Mouse (Mus musculus): Measurements from ENCODE around the gene Psmd3. TPM values are rescaled to one million over a fixed set of nuclear protein-coding genes. Genes with fewer than 3 reads are reported as not detected.
"Not testable (repeated sequence)": the region's sequence is repeated elsewhere in the genome, so short reads cannot be mapped to it uniquely, and the experiment has no call there.

The Psmd3 gene
- total RNA-seq, 2 experiments from 2014 or later, result 110 TPM

DNA sequence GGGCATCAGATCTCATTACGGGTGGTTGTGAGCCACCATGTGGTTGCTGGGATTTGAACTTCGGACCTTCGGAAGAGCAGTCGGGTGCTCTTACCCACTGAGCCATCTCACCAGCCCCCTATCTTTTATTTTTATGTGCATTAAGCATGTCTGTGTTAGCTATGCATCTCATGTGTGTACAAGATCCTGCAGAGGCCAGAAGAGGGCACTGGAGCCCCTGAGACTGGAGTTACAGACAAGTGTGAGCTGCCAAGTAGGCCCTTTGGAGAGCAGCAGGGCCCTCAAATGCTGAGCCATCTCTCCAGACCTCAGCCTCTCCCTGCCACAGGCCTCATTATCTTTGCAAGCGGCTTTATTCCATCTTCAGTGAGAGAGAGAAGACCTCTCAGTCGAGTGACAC is 29.7 kb downstream of the Psmd3 start:
- DNase-seq; intact Hi-C loops (cut with DNase I): not testable (repeated sequence)

DNA sequence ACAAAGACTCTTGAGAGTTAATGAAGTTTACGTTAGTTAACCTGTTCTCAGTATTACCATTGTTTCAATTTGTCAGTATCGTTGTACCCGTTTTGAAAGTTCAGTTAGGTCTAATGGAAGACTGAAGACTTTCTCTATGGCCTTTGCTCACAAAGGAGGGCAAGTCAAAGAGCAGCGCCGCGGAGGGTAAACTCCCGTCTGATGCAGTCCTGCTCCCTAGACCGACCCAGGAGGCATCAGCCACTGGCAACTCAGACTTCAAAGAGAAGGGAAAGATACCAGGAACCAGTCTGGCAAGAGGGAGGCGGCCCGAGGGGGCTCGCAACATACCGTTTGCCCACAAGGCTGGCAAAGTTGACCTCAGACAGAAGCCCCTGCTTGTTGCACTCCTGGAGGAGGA is 31.3 kb downstream of the Psmd3 start:
- intact Hi-C loops (cut with DNase I), result no loop called here
- DNase-seq, result no peak

DNA sequence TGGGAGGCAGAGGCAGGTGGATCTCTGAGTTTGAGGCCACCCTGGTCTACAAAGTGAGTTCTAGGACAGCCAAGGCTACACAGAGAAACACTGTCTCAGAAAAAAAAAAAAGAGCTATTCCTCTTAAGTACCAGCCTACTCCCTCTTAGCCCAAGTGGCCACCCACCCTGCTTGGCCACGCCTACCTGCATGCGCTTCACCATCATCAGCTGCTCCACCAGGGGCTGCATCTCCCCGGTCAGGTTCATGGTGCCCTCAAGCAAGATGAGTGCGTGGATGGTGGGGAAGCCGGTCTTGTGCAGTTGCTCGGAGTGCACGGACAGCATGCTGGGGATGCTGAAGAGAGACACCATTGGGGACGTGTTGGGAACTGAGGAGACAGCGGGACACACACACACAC is 33.6 kb downstream of the Psmd3 start:
- intact Hi-C loops (cut with DNase I), result loop anchor here (2.0 kb wide), 1 partner anchor 73 kb away; no protein-coding TSS in a partner anchor

DNA sequence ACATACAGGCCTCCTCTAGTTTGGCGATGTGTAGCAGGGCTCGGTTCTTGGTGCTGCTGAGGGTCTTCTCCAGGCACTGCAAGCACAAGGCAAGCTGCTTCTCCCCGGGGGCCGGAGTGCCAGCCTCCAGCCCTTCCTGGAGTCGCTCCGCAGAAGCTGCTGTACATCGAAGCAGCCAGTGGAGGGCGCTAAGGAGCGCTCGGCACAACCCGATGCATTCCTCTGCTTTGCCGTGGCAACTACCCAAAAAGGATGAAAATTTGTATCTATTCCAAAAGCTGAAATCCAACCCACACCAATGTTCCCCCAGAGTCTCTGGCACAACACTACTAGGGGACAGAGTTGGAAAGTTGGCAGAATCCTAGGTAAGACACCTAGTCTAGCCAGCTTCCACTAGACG is 35.5 kb downstream of the Psmd3 start:
- intact Hi-C loops (cut with DNase I), result loop anchor here (2.0 kb wide), 1 partner anchor 71 kb away; no protein-coding TSS in a partner anchor
- peak; percentile 81 to 89 for DNase-seq

More for the DNA sequence above, 33.6 kb downstream of the Psmd3 start:
- no peak for DNase-seq

DNA sequence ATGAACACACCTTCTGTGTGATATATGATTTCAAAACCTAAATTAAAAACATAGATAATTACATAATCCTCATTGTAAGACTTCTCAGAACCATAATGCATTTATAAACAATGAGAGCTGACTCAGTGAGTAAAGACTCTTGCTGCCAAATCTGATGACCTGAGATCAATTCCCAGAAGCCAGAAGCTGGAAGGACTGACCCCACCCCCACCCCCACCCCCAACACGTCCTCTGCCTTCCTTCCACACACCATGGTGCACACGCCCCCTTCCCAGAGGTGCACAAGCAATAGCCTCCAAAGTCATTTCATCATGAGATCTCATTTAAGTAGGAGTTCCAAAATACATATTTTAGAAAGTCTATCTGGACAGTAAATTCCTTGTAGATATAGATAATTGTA is 38.4 kb downstream of the Psmd3 start:
- DNase-seq, result no peak
- intact Hi-C loops (cut with DNase I), result no loop called here

DNA sequence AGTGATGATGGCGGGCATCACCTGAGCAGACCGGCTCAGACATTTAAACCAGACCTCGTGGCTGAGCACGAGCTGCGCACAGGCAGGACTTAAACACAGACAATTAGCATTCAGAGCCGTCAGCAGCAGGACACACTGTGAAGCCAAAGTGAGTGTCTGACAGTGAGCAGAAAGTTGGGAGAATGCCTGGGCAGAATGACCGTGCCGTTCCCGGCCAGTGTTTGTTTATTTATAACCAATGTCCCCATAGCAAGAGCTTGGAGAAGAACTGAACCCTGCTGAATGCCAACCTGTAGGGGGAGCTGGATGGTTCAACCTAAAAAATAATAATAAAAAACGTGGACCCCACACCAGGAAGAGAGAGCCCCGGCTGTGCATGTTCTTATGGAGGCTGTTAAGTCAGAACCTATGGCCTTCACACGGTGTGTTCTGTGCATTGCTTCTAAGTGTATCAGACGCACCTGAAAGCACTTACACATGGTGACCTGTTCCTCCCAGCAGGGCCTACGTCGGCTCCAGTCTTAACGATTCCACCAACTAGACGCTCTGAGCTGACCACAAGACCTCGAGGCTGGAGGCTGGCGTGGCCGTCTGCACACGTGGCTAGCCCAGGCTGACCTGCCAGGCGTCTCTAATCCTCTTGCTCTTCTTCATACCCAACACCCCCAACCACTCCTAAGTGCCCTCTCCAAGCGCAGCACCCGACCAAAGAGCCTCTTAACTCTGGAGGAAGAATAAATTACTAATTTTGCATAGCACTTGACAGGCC is 39.3 kb downstream of the Psmd3 start:
- intact Hi-C loops (cut with DNase I), result no loop called here
- DNase-seq, result peak; percentile 75 to 84

DNA sequence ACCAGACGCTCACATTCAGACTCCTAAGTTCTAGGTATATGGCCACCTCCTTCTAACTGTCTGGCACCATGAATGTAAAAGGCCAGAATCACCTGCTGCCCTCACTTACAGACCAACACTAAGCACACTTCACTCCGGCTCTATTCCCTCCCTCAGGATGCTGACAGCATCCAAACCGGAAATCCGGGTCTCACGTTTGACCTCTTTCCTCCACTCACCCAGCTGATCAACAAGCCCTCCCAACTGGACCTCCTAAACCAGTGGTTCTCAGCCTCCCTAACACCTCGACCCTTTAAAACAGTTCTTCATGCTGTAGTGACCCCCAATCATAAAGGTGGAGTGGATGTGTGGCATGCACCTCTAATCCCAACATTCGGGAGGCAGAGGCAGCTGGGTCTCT is 40.7 kb downstream of the Psmd3 start:
- intact Hi-C loops (cut with DNase I), result no loop called here
- no peak for DNase-seq

DNA sequence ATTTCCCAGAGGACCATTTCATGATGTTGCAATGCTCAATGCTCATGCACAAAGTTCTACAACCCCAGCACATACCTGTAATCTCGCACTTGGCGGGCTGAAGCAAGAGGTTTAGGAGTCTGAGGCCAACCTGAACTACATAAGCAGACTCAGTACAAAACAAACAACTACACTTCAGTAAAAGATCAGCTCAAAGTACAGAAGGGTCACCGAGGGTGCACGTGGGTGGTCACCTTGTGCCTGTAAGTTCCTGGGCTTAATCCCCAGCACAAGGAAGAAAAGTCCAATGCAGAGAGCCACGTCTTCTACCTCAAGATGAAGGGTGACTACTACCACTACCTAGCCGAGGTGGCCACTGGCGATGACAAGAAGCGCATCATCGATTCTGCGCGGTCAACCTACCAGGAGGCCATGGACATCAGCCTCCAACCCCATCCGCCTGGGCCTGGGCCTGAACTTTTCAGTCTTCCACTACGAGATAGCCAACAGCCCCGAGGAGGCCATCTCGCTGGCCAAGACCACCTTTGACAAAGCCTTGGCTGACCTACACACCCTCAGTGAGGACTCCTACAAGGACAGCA is 43.7 kb downstream of the Psmd3 start:
- intact Hi-C loops (cut with DNase I), result loop anchor here (2.0 kb wide), 1 partner anchor 15 kb away; the partner anchor contains the start of gene Thra
- DNase-seq, result no peak

DNA sequence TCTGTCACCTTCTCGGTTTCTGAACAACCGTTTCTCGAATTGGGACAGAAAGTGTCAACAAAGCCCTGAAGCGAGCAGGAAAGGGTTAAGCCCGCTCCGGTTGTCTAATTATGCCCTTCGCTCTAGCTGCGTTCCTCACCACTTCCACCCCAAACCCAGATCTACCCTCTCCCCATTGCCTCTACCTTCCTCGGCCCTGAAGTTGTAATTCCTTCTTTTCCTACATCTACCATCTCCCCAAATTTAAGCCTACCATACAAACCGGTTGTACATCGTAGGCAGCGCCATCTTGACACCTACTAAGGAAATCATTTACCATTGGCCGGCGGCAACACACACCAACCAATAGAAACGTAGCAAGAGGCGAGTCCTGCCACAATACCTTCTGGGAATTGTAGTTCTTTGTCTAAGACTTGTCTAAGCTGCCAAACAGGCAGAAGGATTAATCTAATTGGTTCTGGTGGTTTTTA is 46.8 kb downstream of the Psmd3 start, which contains the start of gene Med24:
Gene Med24 (minus strand): TSS at position 317 of the 470 bp plus-strand sequence.
- DNase-seq, result peak; percentile 77 to 83
- intact Hi-C loops (cut with DNase I), result no loop called here

DNA sequence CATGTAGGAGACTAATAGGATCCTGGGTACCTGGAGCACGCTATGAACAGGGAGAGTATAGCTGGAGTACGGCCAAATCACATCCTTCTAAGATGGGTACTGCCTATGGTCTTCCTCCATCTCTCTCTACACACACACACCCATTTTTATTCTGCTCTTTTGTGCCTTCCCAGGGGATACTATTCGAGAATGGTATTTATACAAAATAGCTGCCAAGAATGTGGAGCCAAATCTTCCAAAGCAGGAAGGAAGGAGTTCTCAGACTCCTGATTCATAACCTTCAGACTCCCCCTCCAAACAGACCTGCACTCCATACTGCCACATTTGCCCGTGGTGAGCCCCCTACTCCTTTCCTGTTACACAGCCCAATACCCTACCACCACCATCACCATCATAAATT is 48.4 kb downstream of the Psmd3 start:
- intact Hi-C loops (cut with DNase I), result no loop called here
- no peak for DNase-seq

DNA sequence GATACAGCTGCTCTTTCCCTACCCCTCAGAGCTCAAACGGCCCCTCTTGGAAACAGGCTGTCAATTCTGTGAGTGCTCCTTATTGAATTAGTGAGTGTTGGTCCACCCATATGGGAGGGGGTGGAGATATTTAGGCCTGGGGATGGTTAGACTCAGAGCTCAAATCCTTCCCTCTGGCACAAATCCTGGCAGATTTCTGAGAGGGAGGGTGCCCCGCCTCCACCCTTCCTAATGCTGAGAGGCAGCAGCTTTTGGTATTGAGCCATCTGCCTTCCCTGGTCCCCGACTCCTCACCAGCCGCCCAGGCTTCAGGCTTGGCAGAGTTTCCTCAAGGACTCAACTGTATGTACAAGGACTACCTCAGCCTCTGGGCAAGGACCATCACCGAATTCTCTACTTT is 48.8 kb downstream of the Psmd3 start:
- intact Hi-C loops (cut with DNase I), result no loop called here
- no peak for DNase-seq

DNA sequence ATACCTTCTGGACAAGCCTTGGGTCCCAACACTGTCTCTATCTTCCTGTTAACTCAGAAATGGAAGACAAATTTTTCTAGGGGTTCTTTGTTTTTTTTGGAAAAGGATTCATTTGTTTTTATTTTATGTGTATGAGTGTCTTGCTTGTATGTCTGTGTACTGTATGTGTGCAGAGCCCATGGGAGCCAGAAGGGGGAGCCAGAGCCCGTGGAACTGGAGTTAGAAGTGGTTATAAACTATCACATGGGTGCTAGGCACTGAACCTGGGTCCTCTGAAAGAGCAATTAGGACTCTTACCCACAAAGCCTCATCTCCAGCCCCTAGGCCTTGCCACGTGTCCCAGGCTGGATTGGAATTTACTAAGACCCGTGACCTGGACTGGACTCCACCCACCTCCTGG is 51.7 kb downstream of the Psmd3 start:
- intact Hi-C loops (cut with DNase I), result no loop called here
- DNase-seq, result no peak

DNA sequence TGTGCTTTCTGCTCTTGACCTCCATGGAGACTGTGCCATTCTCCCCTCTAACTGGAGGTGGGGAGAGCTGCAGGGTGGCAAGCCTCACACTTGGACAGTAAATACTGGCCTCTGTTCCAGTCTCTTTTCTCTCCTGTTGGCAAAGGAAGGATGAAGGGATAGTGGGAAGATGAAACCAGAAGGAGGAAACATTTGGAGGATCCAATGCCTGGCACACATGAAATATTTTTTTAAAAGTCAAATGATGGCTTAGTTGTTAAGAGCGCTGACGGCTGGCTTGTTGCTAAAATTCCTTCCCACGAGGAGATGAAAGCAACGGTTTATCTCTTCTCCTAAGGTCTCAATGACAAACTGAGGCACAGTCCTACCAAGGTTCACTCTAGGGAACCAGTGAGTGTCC is 52.8 kb downstream of the Psmd3 start:
- intact Hi-C loops (cut with DNase I), result no loop called here

DNA sequence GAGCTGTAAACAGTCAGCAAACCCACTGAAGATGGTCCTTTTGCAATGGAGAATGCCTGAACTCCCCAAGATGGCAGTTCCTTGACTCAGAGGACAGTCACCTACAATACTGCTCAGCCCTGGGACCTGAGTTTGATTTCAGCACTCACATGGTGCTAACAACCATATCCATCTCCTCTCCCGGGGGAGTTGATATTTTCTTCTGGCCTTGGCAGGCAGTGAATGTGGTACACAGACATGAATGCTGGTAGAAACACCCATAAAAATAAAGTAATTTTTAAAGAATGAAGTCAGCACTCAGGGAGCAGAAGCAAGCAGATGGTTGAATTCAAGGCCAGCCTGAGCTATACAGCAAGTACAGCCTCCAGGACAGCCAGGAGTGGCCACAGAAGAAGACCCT is 53.8 kb downstream of the Psmd3 start:
- intact Hi-C loops (cut with DNase I), result no loop called here
- no peak for DNase-seq

More for the DNA sequence above, 52.8 kb downstream of the Psmd3 start:
- no peak for DNase-seq

DNA sequence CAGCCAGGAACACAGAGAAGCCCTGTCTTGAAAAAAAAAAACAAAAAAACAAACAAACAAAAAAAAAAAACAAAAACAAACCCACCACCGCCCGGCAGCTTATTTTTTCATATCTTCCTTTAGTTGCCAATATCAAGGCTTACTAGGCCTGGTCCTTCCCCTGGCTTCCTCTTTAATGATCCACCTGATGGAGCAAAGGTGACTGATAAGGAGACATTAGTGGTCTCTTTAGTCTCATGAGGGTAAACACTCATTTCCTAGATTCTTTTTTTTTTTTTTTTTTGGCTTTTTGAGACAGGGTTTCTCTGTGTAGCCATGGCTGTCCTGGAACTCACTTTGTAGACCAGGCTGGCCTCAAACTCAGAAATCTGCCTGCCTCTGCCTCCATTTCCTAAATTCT is 54.9 kb downstream of the Psmd3 start:
- DNase-seq; intact Hi-C loops (cut with DNase I): not testable (repeated sequence)

DNA sequence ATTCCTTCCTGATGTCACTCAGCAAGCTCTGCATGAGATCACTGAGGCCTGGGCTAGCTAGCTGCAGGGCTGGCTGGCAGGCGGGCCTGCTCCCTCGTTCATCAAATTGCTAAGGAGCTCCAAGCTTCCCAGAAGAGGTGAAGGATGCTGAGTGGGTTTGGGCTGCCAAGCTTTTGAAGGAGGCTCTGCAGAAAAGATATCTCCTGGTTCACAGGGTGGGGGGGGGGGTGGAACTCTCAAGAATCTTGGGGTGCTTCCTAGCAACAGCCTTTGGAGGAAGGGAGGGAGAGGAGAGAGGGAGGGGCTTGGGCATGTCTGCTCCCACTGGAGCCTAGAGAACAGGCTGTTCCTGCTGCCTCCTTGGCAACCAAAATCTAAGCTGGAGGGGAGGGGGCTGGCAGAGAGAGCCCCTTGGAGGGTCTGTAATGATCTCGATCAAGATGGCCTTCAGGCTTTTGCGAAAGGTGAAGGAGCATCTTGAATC is 56.1 kb downstream of the Psmd3 start:
- no peak for DNase-seq
- intact Hi-C loops (cut with DNase I), result no loop called here

DNA sequence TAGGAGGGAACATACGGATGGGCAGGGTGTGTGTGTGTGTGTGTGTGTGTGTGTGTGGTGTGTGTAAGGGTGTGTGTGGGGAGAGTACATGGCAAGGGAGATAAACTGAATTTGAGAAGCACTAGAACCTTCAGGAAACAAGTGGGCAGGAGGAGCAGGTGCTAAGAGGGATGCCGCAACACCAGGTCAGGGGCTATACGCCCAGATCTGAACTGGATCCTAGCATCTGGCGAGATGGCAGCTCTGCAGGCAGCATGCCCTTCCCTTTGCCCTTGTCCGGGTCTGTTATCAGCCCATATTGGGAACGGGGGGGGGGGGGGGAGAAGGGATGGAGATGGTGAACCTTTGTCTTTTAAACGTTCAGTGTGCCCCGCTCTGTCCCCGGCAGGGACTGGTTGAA is 56.6 kb downstream of the Psmd3 start:
- intact Hi-C loops (cut with DNase I), result no loop called here
- DNase-seq, result no peak

DNA sequence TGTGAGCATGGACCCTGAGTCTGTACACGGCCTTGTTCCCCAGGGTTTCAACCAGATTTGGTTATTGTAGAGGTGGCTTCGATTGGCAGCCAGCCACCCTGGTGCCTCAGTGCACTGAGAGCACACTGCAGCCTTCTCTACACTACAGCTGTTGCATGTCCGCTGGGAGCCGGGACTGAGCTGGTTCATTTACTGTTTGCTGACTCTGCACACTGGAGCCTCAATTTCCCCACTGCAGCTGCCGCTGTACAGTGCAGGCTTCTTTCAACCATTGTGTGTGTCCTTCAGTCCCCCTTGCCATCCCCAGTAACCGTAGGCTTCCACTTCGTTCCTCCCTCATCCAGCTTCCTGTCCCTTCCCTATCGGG is 57.7 kb downstream of the Psmd3 start:
- no peak for DNase-seq
- intact Hi-C loops (cut with DNase I), result loop anchor here (2.0 kb wide), 1 partner anchor 13 kb away; no protein-coding TSS in a partner anchor

DNA sequence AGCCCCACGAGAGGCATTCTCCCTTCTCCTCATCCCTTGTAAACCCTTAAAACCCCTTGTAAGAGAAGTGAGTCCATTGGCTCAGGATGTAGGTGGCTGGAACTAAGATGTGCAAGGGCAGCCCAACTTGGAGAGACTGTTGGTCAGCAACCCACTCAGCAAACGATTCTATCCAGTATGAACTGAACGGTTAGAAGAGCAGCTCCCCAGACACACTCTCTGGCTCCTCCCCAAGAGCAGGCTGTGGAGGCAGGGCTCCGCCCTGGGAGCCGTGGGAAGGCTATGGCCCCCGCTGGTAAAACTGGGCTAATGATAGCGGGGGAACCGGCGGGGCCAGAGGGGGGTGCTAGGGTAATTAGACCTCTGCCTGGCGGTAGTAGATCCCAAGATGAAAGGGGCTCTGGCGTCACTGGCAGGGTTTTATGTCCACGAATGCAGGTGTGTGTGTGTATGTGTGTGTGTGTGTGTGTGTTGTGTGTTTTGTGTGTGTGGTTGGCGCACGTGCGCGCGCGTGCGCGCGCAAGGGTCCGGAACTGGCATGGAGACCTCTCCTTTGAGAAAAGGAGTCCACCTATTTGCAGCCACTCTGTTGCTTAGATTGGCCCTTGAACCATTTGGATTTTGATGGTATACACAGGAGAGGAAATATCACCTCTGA is 58.2 kb downstream of the Psmd3 start, which contains the start of gene Thra:
Gene Thra (plus strand): TSS at position 246 of the 658 bp plus-strand sequence.
- intact Hi-C loops (cut with DNase I), result loop anchor here (1.0 to 2.0 kb wide), 2 partner anchors 14 kb away; no protein-coding TSS in a partner anchor
- peak; percentile 81 to 86 for DNase-seq

DNA sequence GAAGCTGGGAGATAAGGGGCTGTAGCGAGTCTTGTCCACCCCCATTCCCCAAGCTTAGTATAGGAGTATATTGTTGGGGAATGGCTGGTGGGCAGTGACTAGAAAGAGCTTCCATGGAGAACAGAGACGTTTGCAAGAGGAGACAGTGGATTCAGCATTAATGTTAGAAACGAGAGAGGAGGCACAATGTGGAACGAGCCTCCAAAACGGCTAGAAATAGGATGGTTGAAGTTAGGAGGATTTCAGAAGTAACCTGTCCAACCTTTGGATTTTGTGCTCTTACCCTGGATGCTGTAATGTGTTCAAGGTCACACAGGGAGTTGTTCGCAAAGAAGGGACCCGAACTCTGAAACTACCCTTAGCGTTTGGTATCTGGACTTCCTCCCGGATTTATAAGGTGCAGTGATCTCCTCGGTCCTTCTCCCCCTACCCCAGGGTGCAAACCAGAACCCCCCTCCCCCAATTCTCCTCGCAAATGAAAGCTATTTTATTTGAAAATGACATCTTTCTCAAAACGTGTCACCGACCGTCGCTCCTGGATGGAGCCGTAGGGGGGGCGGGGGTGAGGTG is 58.8 kb downstream of the Psmd3 start:
- intact Hi-C loops (cut with DNase I), result loop anchor here (1.0 to 2.0 kb wide), 2 partner anchors 13 to 14 kb away; no protein-coding TSS in a partner anchor
- DNase-seq, result no peak
